Mouse (Mus musculus) cortical plate, adult 2 months (tissue): ENCODE results near the gene Lsm11. TPM values are rescaled to one million over a fixed set of nuclear protein-coding genes. Genes with fewer than 3 reads are reported as not detected.
"Not testable (repeated sequence)": the region's sequence is repeated elsewhere in the genome, so short reads cannot be mapped to it uniquely, and the experiment has no call there.

Source experiments
- H3K27ac ChIP-seq: fragments of 200-500 bp; 2 replicates; pipeline ENCODE4 v1.5.1; 2012; ENCODE audit warnings: low read length, control low read depth, inconsistent platforms; ENCODE audit not compliant: insufficient read depth
- H3K4me1 ChIP-seq: fragments of 200-500 bp; 2 replicates; pipeline ENCODE4 v1.6.1; 2011; ENCODE audit warnings: low read length; ENCODE audit not compliant: control insufficient read depth, insufficient read depth
- H3K4me3 ChIP-seq: fragments of 200-500 bp; 2 replicates; pipeline ENCODE4 v1.5.1; 2011; ENCODE audit warnings: mild to moderate bottlenecking, low read length, control low read depth; ENCODE audit not compliant: insufficient read depth
- CTCF ChIP-seq: fragments of 200-500 bp; IDR thresholded peaks from 2 replicates; pipeline ENCODE4 v1.5.1; 2011; ENCODE audit warnings: mild to moderate bottlenecking, control low read depth, low read length; ENCODE audit not compliant: insufficient read depth; ENCODE audit errors: extremely low read depth
- POLR2A ChIP-seq: fragments of 200-500 bp; IDR thresholded peaks from 2 replicates; pipeline ENCODE4 v1.6.1; 2011; ENCODE audit warnings: mild to moderate bottlenecking, low read length, control low read depth; ENCODE audit not compliant: insufficient read depth; ENCODE audit errors: extremely low read depth
- polyA plus RNA-seq: library from polyadenylated mRNA; depleted of rRNA; stranded (reverse); fragments of >200 nt; gene quantifications from 2 replicates; pipeline ENCODE4 v1.2.3, GENCODE M21; 2012

Lsm11 gene
- polyA plus RNA-seq, 1 experiment = 11.7 TPM

- no peak overlapping the region for H3K27ac ChIP-seq
- TF ChIP-seq CTCF (no peak), POLR2A (no peak)
- H3K4me3 ChIP-seq = no peak overlapping the region
- H3K4me1 ChIP-seq = no peaks in the 10 kb centered on the region
Measured at GRCm38 (mm10) chr11:45890423-45890822, 54.3 kb downstream of the Lsm11 start.

GRCm38 (mm10) chr11:45889981-45890380 is 54.8 kb downstream of the Lsm11 start:
- no peaks in the 10 kb centered on the region for H3K4me1 ChIP-seq
- H3K4me3 ChIP-seq = no peak overlapping the region
- no peak overlapping the region for H3K27ac ChIP-seq
- TF ChIP-seq CTCF (no peak), POLR2A (no peak)

GRCm38 (mm10) chr11:45888471-45889030 is 56.2 kb downstream of the Lsm11 start:
- no peak for TF ChIP-seq POLR2A
- Histone ChIP-seq H3K4me3 (no peak overlapping the region), H3K27ac (no peak overlapping the region), H3K4me1 (peaks cover 2% of the 10 kb centered on the region; the same call in 1 of the 2 replicates)

GRCm38 (mm10) chr11:45886596-45886995 is 58.1 kb downstream of the Lsm11 start:
- TF ChIP-seq POLR2A (no peak), CTCF (no peak)
- Histone ChIP-seq H3K4me1 (peaks cover 3% of the 10 kb centered on the region; the same call in 1 of the 2 replicates), H3K27ac (no peak overlapping the region)

GRCm38 (mm10) chr11:45885606-45886230 is 59.0 kb downstream of the Lsm11 start:
- H3K4me1 ChIP-seq = peaks cover 3% of the 10 kb centered on the region; the same call in 1 of the 2 replicates
- TF ChIP-seq CTCF (no peak), POLR2A (no peak)
- no peak overlapping the region for H3K27ac ChIP-seq
- H3K4me3 ChIP-seq = no peak overlapping the region

More at GRCm38 (mm10) chr11:45886596-45886995, 58.1 kb downstream of the Lsm11 start:
- no peak overlapping the region for H3K4me3 ChIP-seq

- 0 out of 2 replicates have a peak, but pooled peaks have one; percentile 24 for TF ChIP-seq CTCF
- TF ChIP-seq POLR2A = no peak
- H3K4me3 ChIP-seq = no peak overlapping the region
- H3K4me1 ChIP-seq = peaks cover 3% of the 10 kb centered on the region; the same call in 1 of the 2 replicates
- H3K27ac ChIP-seq = no peak overlapping the region
Measured at GRCm38 (mm10) chr11:45884029-45884428, 60.7 kb downstream of the Lsm11 start.

- TF ChIP-seq POLR2A (no peak), CTCF (no peak)
- H3K27ac ChIP-seq = no peak overlapping the region
- no peak overlapping the region for H3K4me3 ChIP-seq
- peaks cover 3% of the 10 kb centered on the region; the same call in 1 of the 2 replicates for H3K4me1 ChIP-seq
Measured at GRCm38 (mm10) chr11:45883270-45883931, 61.3 kb downstream of the Lsm11 start.

GRCm38 (mm10) chr11:45881683-45882068 is 63.1 kb downstream of the Lsm11 start:
- Histone ChIP-seq H3K27ac (no peak overlapping the region), H3K4me3 (no peak overlapping the region), H3K4me1 (peaks cover 3% of the 10 kb centered on the region; the same call in 1 of the 2 replicates)
- TF ChIP-seq POLR2A (no peak), CTCF (no peak)

GRCm38 (mm10) chr11:45881026-45881682 is 63.6 kb downstream of the Lsm11 start:
- H3K4me1 ChIP-seq = peaks cover 3% of the 10 kb centered on the region; the same call in 1 of the 2 replicates
- H3K27ac ChIP-seq = no peak overlapping the region
- TF ChIP-seq CTCF (0 out of 2 replicates have a peak, but pooled peaks have one; percentile 28), POLR2A (no peak)
- H3K4me3 ChIP-seq = no peak overlapping the region

GRCm38 (mm10) chr11:45879366-45879765 is 65.4 kb downstream of the Lsm11 start:
- H3K27ac ChIP-seq, H3K4me3 ChIP-seq, H3K4me1 ChIP-seq: not testable (repeated sequence)
